11 mouse cellular contexts compared by ENCODE assay signal in genomic region chr10:103029132-103029729, GRCm38 (mm10). TPM values are rescaled to one million over a fixed set of nuclear protein-coding genes. Genes with fewer than 3 reads are reported as not detected.
A peak's percentile ranks its signal among the peaks of the same experiment; 100 is the strongest.
DNase-seq lines count a peak whose midpoint lies in the region; ATAC-seq lines count a peak whose summit lies in the region.
"Had no signal": no experiment of that assay in that cellular context is flagged by ENCODE, and none has a peak within 500 bp of the region (broad histone marks: within the 10 kb centered on the region; RNA-seq: fewer than 3 reads in every experiment).

No protein-coding gene starts in this region.

- H3K9me3 ChIP-seq in heart, embryonic 14.5 days (ENCODE audit: control insufficient read depth, low read length) = no peaks in the 10 kb centered on the region
- no peaks in the 10 kb centered on the region for H3K9me3 ChIP-seq in midbrain, embryonic 10.5 days (replicated peaks)
- no peaks in the 10 kb centered on the region for H3K9me3 ChIP-seq in midbrain, embryonic 16.5 days (replicated peaks; ENCODE audit: control insufficient read depth, low read length, poor library complexity, severe bottlenecking)
- no peaks in the 10 kb centered on the region for H3K9me3 ChIP-seq in hindbrain, embryonic 15.5 days
- H3K9me3 ChIP-seq in neural tube, embryonic 14.5 days (ENCODE audit: control insufficient read depth, low read length) = no peaks in the 10 kb centered on the region

- H3K27me3 ChIP-seq in heart, embryonic 14.5 days (ENCODE audit: control insufficient read depth, insufficient read depth, low read length) = peaks cover 77% of the 10 kb centered on the region
- peaks cover 97% of the 10 kb centered on the region for H3K27me3 ChIP-seq in midbrain, embryonic 10.5 days (ENCODE audit: low read depth, poor library complexity, severe bottlenecking)
- peaks cover 51% of the 10 kb centered on the region for H3K27me3 ChIP-seq in midbrain, embryonic 16.5 days (ENCODE audit: control insufficient read depth, insufficient read depth, low read depth, low read length)
- H3K27me3 ChIP-seq in hindbrain, embryonic 15.5 days = peaks cover 60% of the 10 kb centered on the region
- H3K27me3 ChIP-seq in neural tube, embryonic 14.5 days (ENCODE audit: control insufficient read depth, insufficient read depth, low read length) = peaks cover 56% of the 10 kb centered on the region

- no peaks in the 10 kb centered on the region for H3K36me3 ChIP-seq in heart, embryonic 14.5 days (ENCODE audit: control insufficient read depth, insufficient read depth, low read length)
- H3K36me3 ChIP-seq in midbrain, embryonic 10.5 days = no peaks in the 10 kb centered on the region
- H3K36me3 ChIP-seq in midbrain, embryonic 16.5 days (ENCODE audit: control insufficient read depth, insufficient read depth, low read length) = no peaks in the 10 kb centered on the region
- no peaks in the 10 kb centered on the region for H3K36me3 ChIP-seq in hindbrain, embryonic 15.5 days
- no peaks in the 10 kb centered on the region for H3K36me3 ChIP-seq in neural tube, embryonic 14.5 days (ENCODE audit: control insufficient read depth, insufficient read depth, low read length)

- ATAC-seq in heart, embryonic 14.5 days (ENCODE audit: insufficient number of reproducible peaks, insufficient read depth, low FRiP score, low read depth) = no peak
- no peak for ATAC-seq in midbrain, embryonic 16.5 days
- ATAC-seq in hindbrain, embryonic 15.5 days (ENCODE audit: low FRiP score, low read depth) = no peak
- 0 out of 2 replicates have a peak, but pooled peaks have one; percentile 36 for ATAC-seq in neural tube, embryonic 14.5 days (ENCODE audit: low read depth)

- H3K4me3 ChIP-seq in heart, embryonic 14.5 days (ENCODE audit: control insufficient read depth in 1 of 2, insufficient read depth in 1 of 2, low read depth in 1 of 2, low read length in 2 of 2) = peak overlapping the region in 1 of 2 experiments; percentile 42; a peak in 1 of 4 replicates
- H3K4me3 ChIP-seq in midbrain, embryonic 10.5 days = peak overlapping the region; percentile 53
- H3K4me3 ChIP-seq in midbrain, embryonic 16.5 days (ENCODE audit: low read depth, low read length) = no peak overlapping the region
- no peak overlapping the region for H3K4me3 ChIP-seq in hindbrain, embryonic 15.5 days
- H3K4me3 ChIP-seq in neural tube, embryonic 14.5 days (ENCODE audit: low read depth, low read length) = no peak overlapping the region; the same call in 1 of the 2 replicates

- DNase-seq in heart, adult 9 months (ENCODE audit: low spot score in 2 of 2) = no peak
- no peak for DNase-seq in midbrain, embryonic 10.5 days (ENCODE audit: low spot score)
- DNase-seq in adrenal gland, postnatal 4 days (ENCODE audit: low spot score in 2 of 2) = no peak
- no peak for DNase-seq in ovary, postnatal 10 days (ENCODE audit: low spot score)
- DNase-seq: layer of hippocampus, adult 9-11 months had no signal

- 2% methylated on average over 21 of the region's 23 CpGs for WGBS in heart, embryonic 14.5 days
- WGBS in midbrain, embryonic 10.5 days = 1% methylated on average over 22 of the region's 23 CpGs
- WGBS in midbrain, embryonic 16.5 days = 1% methylated on average over 23 of the region's 23 CpGs
- 1% methylated on average over 23 of the region's 23 CpGs for WGBS in hindbrain, embryonic 15.5 days
- WGBS in neural tube, embryonic 14.5 days = under 1% methylated on average over 23 of the region's 23 CpGs

- H3K9ac ChIP-seq in heart, embryonic 14.5 days (ENCODE audit: low read length) = no peak overlapping the region
- H3K9ac ChIP-seq in midbrain, embryonic 16.5 days (ENCODE audit: low read depth, low read length) = no peak overlapping the region
- no peak overlapping the region for H3K9ac ChIP-seq in hindbrain, embryonic 15.5 days
- no peak overlapping the region for H3K9ac ChIP-seq in neural tube, embryonic 14.5 days (replicated peaks; ENCODE audit: low read depth, low read length)

- peak overlapping the region; percentile 77 for H3K4me2 ChIP-seq in heart, embryonic 14.5 days (ENCODE audit: low read length)
- H3K4me2 ChIP-seq in midbrain, embryonic 16.5 days (ENCODE audit: low read length) = no peak overlapping the region
- peak overlapping the region; percentile 46; the same call in 1 of the 2 replicates for H3K4me2 ChIP-seq in hindbrain, embryonic 15.5 days
- H3K4me2 ChIP-seq in neural tube, embryonic 14.5 days (ENCODE audit: low read depth, low read length) = no peak overlapping the region; the same call in 1 of the 2 replicates

- no peak overlapping the region for H3K27ac ChIP-seq in heart, embryonic 14.5 days (replicated peaks in 1 of 2; ENCODE audit: control insufficient read depth in 1 of 2, insufficient read depth in 1 of 2, low read depth in 2 of 2, low read length in 2 of 2)
- no peak overlapping the region for H3K27ac ChIP-seq in midbrain, embryonic 10.5 days (replicated peaks)
- no peak overlapping the region for H3K27ac ChIP-seq in midbrain, embryonic 16.5 days (ENCODE audit: low read length)
- H3K27ac ChIP-seq in hindbrain, embryonic 15.5 days (replicated peaks) = no peak overlapping the region
- H3K27ac ChIP-seq in neural tube, embryonic 14.5 days (ENCODE audit: low read depth, low read length) = no peak overlapping the region

- peaks cover 11 to 17% of the 10 kb centered on the region in 2 experiments; a peak in 2 of 4 replicates for H3K4me1 ChIP-seq in heart, embryonic 14.5 days (ENCODE audit: control insufficient read depth in 2 of 2, insufficient read depth in 2 of 2, low read length in 2 of 2)
- peaks cover 34% of the 10 kb centered on the region for H3K4me1 ChIP-seq in midbrain, embryonic 10.5 days
- peaks cover 5% of the 10 kb centered on the region; the same call in 1 of the 2 replicates for H3K4me1 ChIP-seq in midbrain, embryonic 16.5 days (ENCODE audit: control insufficient read depth, insufficient read depth, low read length)
- peaks cover 13% of the 10 kb centered on the region; the same call in 1 of the 2 replicates for H3K4me1 ChIP-seq in hindbrain, embryonic 15.5 days (replicated peaks)
- H3K4me1 ChIP-seq in neural tube, embryonic 14.5 days (ENCODE audit: control insufficient read depth, insufficient read depth, low read length) = no peaks in the 10 kb centered on the region; the same call in 1 of the 2 replicates

RNA-seq across cellular contexts. Expression of gene Alx1, which starts 0.8 kb away (rescaled TPM):
- 0.15 and 0.34 TPM in 2 replicates for polyA plus RNA-seq in heart, embryonic 14.5 days (2014; fragmentation: Nextera tagmentation; extraction: Ambion mirVana)
- polyA plus RNA-seq in midbrain, embryonic 10.5 days (2016; fragmentation: Nextera tagmentation; extraction: Ambion mirVana) = 8.1 and 9.1 TPM in 2 replicates
- 0.28 and 0.47 TPM in 2 replicates for polyA plus RNA-seq in midbrain, embryonic 16.5 days (2015; fragmentation: Nextera tagmentation; extraction: Ambion mirVana)
- polyA plus RNA-seq in hindbrain, embryonic 15.5 days (2015; fragmentation: Nextera tagmentation; extraction: Ambion mirVana) = 0.12 and 0.22 TPM in 2 replicates
- 0.23 TPM in 1 of 2 replicates, not detected in the other for polyA plus RNA-seq in neural tube, embryonic 14.5 days (2014; fragmentation: Nextera tagmentation; extraction: Ambion mirVana)
- 1 to 10 TPM in 1 of 2 experiments, under 1 TPM in 1; 0.31 to 4.7 TPM for total RNA-seq in adrenal gland, postnatal 4 days (2021)
- total RNA-seq: megakaryocyte, adult 5-6 weeks had no signal
- polyA plus RNA-seq: spleen, adult 2 months had no signal

Comparison
In these comparisons a context has a peak if more than half of its experiments do, and no peak if none do; other contexts are left out.
1. H3K4me2 ChIP-seq: peak in heart, embryonic 14.5 days (single experiment) and hindbrain, embryonic 15.5 days (single experiment); none in midbrain, embryonic 16.5 days (single experiment) and neural tube, embryonic 14.5 days (single experiment).